Mouse (Mus musculus) adipocyte (in vitro differentiated cells): Measurements from ENCODE around the gene Pemt.
A peak's percentile ranks its signal among the peaks of the same experiment; 100 is the strongest.
"Not testable (repeated sequence)": the region's sequence is repeated elsewhere in the genome, so short reads cannot be mapped to it uniquely, and the experiment has no call there.

Experiments
- DNase-seq: peaks from one replicate; pipeline ENCODE4 v3.0.0-alpha.2; 2016; ENCODE audit warnings: low spot score

Pemt gene

GRCm38 (mm10) chr11:59948401-59948767, 97.9 kb downstream of the Pemt start:
- DNase-seq = peak; percentile 27

DNA sequence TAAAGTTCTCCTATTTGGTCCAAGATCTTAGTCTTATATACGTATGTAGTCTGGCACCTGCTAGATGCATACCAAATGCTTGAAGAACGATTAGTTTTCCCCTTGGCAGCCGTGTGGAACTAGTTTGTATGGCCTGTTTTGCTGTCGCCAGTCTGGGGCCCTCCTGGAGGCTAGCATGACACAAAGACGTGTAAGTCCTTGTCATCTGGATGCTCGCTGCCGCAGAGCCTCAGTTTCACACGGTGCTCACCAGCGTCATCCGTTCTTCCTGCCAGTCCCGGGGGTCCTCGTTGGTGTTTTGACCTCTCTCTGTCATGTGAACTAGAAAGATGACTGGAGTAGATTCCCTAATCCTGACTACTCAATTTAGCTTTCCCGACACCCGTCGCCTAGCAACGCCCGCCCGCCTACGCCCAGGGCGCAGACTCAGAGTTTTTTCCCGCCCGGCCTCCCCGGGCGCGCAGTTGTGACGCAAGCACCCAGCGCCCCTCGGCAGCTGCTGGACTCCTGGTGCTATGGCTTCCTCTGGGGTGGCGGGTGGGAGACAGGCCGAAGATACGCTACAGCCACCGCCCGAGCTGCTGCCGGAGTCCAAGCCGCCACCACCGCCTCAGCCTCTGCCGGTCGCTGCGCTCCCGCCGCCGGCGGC, 98.4 kb downstream of the Pemt start, which contains the start of gene Med9:
Med9 (plus strand) TSS at position 455 of the 649 bp plus-strand sequence.
- peak; percentile 89 for DNase-seq

GRCm38 (mm10) chr11:59944855-59945254, 101.4 kb downstream of the Pemt start:
- DNase-seq = not testable (repeated sequence)

DNA sequence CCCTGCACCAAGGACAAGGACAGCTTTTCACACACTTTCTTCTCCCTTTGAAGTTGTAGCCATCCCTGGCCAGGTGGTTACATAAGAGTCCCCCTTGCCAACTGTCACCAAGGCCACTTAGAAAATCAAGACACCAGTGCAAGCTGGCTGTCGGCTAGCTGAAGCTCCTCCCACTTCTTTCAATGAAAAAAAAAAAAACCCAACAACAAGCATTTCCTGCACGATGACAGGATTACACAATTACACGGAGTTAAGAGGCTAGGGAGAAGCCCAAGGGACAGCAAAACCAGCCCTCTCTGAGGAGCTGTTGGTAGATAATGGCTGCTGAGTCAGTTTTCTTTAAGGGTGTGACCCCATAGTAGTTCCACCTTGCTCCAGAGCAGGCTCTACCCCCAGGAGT, 104.9 kb downstream of the Pemt start:
- DNase-seq = peak; percentile 86

- no peak for DNase-seq
These were observed 105.6 kb downstream of the Pemt start for GRCm38 (mm10) chr11:59940645-59941044.

DNA sequence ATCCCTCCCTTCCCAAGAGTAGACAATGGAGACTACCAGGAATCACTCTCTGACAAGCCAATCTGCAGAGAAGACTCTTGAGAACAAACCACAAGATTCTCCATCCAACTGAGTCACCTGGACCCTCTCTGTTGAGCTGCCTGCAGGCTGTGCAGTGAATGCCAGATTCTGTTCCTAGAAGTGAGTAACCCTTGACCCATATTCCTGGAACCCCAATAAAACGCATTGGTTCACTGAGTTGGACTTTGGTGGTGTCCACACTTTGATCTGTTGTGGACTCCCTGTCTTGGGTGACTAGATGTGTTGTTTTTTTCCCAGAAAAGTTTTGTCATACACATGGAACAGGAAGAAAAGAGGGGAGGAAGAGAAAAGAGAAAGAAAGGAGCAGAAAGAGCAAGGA, 106.5 kb downstream of the Pemt start:
- DNase-seq = no peak

DNA sequence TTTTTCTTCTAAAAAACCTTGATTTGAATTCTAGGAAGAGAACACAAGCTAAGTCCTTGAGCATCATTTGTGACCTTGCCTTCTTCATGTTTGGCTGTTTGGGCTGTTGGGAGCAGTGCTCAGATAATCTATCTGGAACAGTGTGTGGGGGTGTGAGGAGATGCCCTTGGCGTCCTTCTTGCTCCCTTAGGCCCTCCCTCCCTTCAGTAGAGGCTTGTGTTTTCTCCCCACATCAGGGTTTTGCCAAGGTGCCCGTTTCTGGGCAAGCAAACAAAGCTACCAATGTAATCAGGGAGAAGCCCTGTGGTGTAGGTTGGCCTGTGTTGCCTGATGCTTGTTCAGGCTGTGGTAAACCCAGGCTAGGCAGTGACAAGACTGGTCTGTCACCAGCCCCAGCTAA, 108.7 kb downstream of the Pemt start:
- no peak for DNase-seq

DNA sequence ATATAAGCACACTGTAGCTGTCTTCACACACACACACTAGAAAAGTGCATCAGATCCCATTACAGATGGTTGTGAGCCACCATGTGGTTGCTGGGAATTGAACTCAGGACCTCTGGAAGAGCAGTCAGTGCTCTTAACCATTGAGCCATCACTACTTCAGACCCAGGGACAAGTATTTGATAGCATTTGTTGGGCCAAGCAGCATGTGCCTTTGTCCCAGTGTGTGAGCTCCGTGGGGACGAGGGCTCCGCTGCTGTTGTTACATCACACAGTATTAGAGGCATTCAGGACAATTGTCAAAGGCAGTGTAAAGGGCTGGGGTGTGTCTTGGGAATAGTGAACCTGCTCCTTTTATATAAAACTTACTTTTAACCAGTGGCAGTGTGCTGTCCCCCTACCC, 109.3 kb downstream of the Pemt start:
- DNase-seq = peak; percentile 62

GRCm38 (mm10) chr11:59933943-59934342, 112.3 kb downstream of the Pemt start:
- no peak for DNase-seq

- no peak for DNase-seq
These were observed 113.5 kb downstream of the Pemt start for GRCm38 (mm10) chr11:59932560-59933337.

- DNase-seq = no peak
These were observed 116.3 kb downstream of the Pemt start for GRCm38 (mm10) chr11:59930031-59930430.

- DNase-seq = no peak
These were observed 125.0 kb downstream of the Pemt start for GRCm38 (mm10) chr11:59921265-59921664.
